Mouse (Mus musculus) midbrain, embryonic 10.5 days (tissue): ENCODE measurements around the gene Plekhg3. TPM values are rescaled to one million over a fixed set of nuclear protein-coding genes. Genes with fewer than 3 reads are reported as not detected.
A peak's percentile ranks its signal among the peaks of the same experiment; 100 is the strongest.

Experiments
- DNase-seq: peaks from one replicate; pipeline ENCODE4 v3.0.0-alpha.2; 2017; ENCODE audit warnings: low spot score
- H3K27ac ChIP-seq: fragments of 300-500 bp; sonication (generic); replicated peaks from 2 replicates; pipeline ENCODE4 v1.5.1; 2016; ENCODE audit warnings: mild to moderate bottlenecking
- H3K27me3 ChIP-seq: fragments of 300-500 bp; sonication (generic); 2 replicates; pipeline ENCODE4 v1.6.1; 2016; ENCODE audit warnings: low read depth, mild to moderate bottlenecking; ENCODE audit not compliant: poor library complexity, severe bottlenecking
- H3K36me3 ChIP-seq: fragments of 300-500 bp; sonication (generic); 2 replicates; pipeline ENCODE4 v1.6.1; 2016; ENCODE audit warnings: mild to moderate bottlenecking, moderate library complexity
- H3K4me1 ChIP-seq: fragments of 300-500 bp; sonication (generic); 2 replicates; pipeline ENCODE4 v1.6.1; 2016
- H3K4me3 ChIP-seq: fragments of 300-500 bp; sonication (generic); 2 replicates; pipeline ENCODE4 v1.5.1; 2016; ENCODE audit warnings: mild to moderate bottlenecking, moderate library complexity
- H3K9me3 ChIP-seq: fragments of 300-500 bp; sonication (generic); replicated peaks from 2 replicates; pipeline ENCODE4 v1.6.1; 2016; ENCODE audit warnings: mild to moderate bottlenecking
- WGBS: fragments of 180-500 bp; shearing (Covaris S2); methylation state at CpG from one replicate; pipeline ENCODE4 v1.1.7; 2016; 5-methylcytosine and 5-hydroxymethylcytosine counted together
- polyA plus RNA-seq: library from polyadenylated mRNA; unstranded; fragments of >200 nt; fragmentation: Nextera tagmentation; extraction: Ambion mirVana; gene quantifications from 2 replicates; pipeline ENCODE4 v1.2.1, GENCODE M21; 2016

Plekhg3 gene
- polyA plus RNA-seq, 1 experiment from 2014 or later = 1.5 TPM

- Histone ChIP-seq H3K4me1 (peaks cover 39% of the 10 kb centered on the region), H3K27ac (no peak overlapping the region; the same call in 1 of the 2 replicates), H3K36me3 (no peaks in the 10 kb centered on the region), H3K27me3 (peaks cover 46% of the 10 kb centered on the region), H3K4me3 (no peak overlapping the region), H3K9me3 (no peaks in the 10 kb centered on the region)
- 58% methylated on average over 15 of the region's 15 CpGs for WGBS
- DNase-seq = no peak
Observed at GRCm38 (mm10) chr12:76545786-76546370, 15.2 kb downstream of the Plekhg3 start.

- Histone ChIP-seq H3K27ac (peak overlapping the region; percentile 30; the same call in 1 of the 2 replicates), H3K36me3 (no peaks in the 10 kb centered on the region), H3K9me3 (no peaks in the 10 kb centered on the region), H3K4me3 (peak overlapping the region; percentile 33), H3K4me1 (peaks cover 39% of the 10 kb centered on the region), H3K27me3 (peaks cover 46% of the 10 kb centered on the region)
- 4% methylated on average over 28 of the region's 28 CpGs for WGBS
- DNase-seq = peak; percentile 53
Observed at GRCm38 (mm10) chr12:76546383-76547276, 15.9 kb downstream of the Plekhg3 start.

- no peaks in the 10 kb centered on the region for H3K9me3 ChIP-seq
- H3K4me1 ChIP-seq = peaks cover 39% of the 10 kb centered on the region
- no peaks in the 10 kb centered on the region for H3K36me3 ChIP-seq
- peak; percentile 25 for DNase-seq
- 24% methylated on average over 13 of the region's 13 CpGs for WGBS
- H3K27me3 ChIP-seq = peaks cover 46% of the 10 kb centered on the region
- no peak overlapping the region for H3K27ac ChIP-seq
- no peak overlapping the region for H3K4me3 ChIP-seq
Observed at GRCm38 (mm10) chr12:76547409-76548081, 16.9 kb downstream of the Plekhg3 start.

GRCm38 (mm10) chr12:76548082-76548423 is 17.4 kb downstream of the Plekhg3 start:
- 24% methylated on average over 7 of the region's 7 CpGs for WGBS

GRCm38 (mm10) chr12:76549203-76549602 is 18.5 kb downstream of the Plekhg3 start:
- Histone ChIP-seq H3K9me3 (no peaks in the 10 kb centered on the region), H3K27me3 (peaks cover 46% of the 10 kb centered on the region), H3K36me3 (no peaks in the 10 kb centered on the region), H3K4me1 (peaks cover 39% of the 10 kb centered on the region), H3K27ac (no peak overlapping the region), H3K4me3 (no peak overlapping the region)
- WGBS = 73% methylated on average over 3 of the region's 3 CpGs
- DNase-seq = no peak

More at GRCm38 (mm10) chr12:76548082-76548423, 17.4 kb downstream of the Plekhg3 start:
- Histone ChIP-seq H3K4me1 (peaks cover 39% of the 10 kb centered on the region), H3K4me3 (no peak overlapping the region), H3K27ac (no peak overlapping the region), H3K36me3 (no peaks in the 10 kb centered on the region), H3K27me3 (peaks cover 46% of the 10 kb centered on the region), H3K9me3 (no peaks in the 10 kb centered on the region)
- no peak for DNase-seq

- H3K36me3 ChIP-seq = no peaks in the 10 kb centered on the region
- H3K27ac ChIP-seq = no peak overlapping the region
- no peak for DNase-seq
- WGBS = 89% methylated on average over 8 of the region's 8 CpGs
- no peak overlapping the region for H3K4me3 ChIP-seq
- peaks cover 18% of the 10 kb centered on the region for H3K27me3 ChIP-seq
- H3K4me1 ChIP-seq = peaks cover 36% of the 10 kb centered on the region
- no peaks in the 10 kb centered on the region for H3K9me3 ChIP-seq
Observed at GRCm38 (mm10) chr12:76552321-76552720, 21.6 kb downstream of the Plekhg3 start.

- Histone ChIP-seq H3K9me3 (no peaks in the 10 kb centered on the region), H3K4me1 (peaks cover 32% of the 10 kb centered on the region), H3K27me3 (peaks cover 12% of the 10 kb centered on the region), H3K27ac (no peak overlapping the region), H3K36me3 (no peaks in the 10 kb centered on the region), H3K4me3 (no peak overlapping the region)
- no peak for DNase-seq
- 87% methylated on average over 4 of the region's 4 CpGs for WGBS
Observed at GRCm38 (mm10) chr12:76552958-76553357, 22.3 kb downstream of the Plekhg3 start.

- H3K4me3 ChIP-seq = no peak overlapping the region
- H3K27me3 ChIP-seq = peaks cover 2% of the 10 kb centered on the region
- H3K4me1 ChIP-seq = peaks cover 26% of the 10 kb centered on the region
- no peaks in the 10 kb centered on the region for H3K36me3 ChIP-seq
- no peak for DNase-seq
- H3K9me3 ChIP-seq = no peaks in the 10 kb centered on the region
- no peak overlapping the region for H3K27ac ChIP-seq
- WGBS = 74% methylated on average over 7 of the region's 7 CpGs
Observed at GRCm38 (mm10) chr12:76553917-76554316, 23.2 kb downstream of the Plekhg3 start.

- H3K27me3 ChIP-seq = no peaks in the 10 kb centered on the region
- H3K27ac ChIP-seq = no peak overlapping the region
- DNase-seq = no peak
- no peak overlapping the region for H3K4me3 ChIP-seq
- peaks cover 21% of the 10 kb centered on the region for H3K4me1 ChIP-seq
- 79% methylated on average over 3 of the region's 3 CpGs for WGBS
- no peaks in the 10 kb centered on the region for H3K9me3 ChIP-seq
- H3K36me3 ChIP-seq = no peaks in the 10 kb centered on the region
Observed at GRCm38 (mm10) chr12:76554392-76554791, 23.7 kb downstream of the Plekhg3 start.

GRCm38 (mm10) chr12:76554871-76555386 is 24.2 kb downstream of the Plekhg3 start:
- peaks cover 18% of the 10 kb centered on the region for H3K4me1 ChIP-seq
- WGBS = 92% methylated on average over 3 of the region's 3 CpGs
- H3K36me3 ChIP-seq = no peaks in the 10 kb centered on the region
- no peak for DNase-seq
- H3K27me3 ChIP-seq = no peaks in the 10 kb centered on the region
- no peak overlapping the region for H3K4me3 ChIP-seq
- H3K27ac ChIP-seq = no peak overlapping the region
- no peaks in the 10 kb centered on the region for H3K9me3 ChIP-seq

GRCm38 (mm10) chr12:76556187-76556586 is 25.5 kb downstream of the Plekhg3 start:
- peaks cover 18% of the 10 kb centered on the region for H3K4me1 ChIP-seq
- H3K27me3 ChIP-seq = no peaks in the 10 kb centered on the region
- H3K27ac ChIP-seq = 0 out of 2 replicates have a peak overlapping the region, but pooled peaks have one; percentile 5
- H3K36me3 ChIP-seq = no peaks in the 10 kb centered on the region
- no peak for DNase-seq
- no peaks in the 10 kb centered on the region for H3K9me3 ChIP-seq
- no peak overlapping the region for H3K4me3 ChIP-seq
- 73% methylated on average over 7 of the region's 7 CpGs for WGBS

- H3K27ac ChIP-seq = peak overlapping the region; percentile 5; the same call in 1 of the 2 replicates
- H3K27me3 ChIP-seq = no peaks in the 10 kb centered on the region
- H3K36me3 ChIP-seq = no peaks in the 10 kb centered on the region
- H3K9me3 ChIP-seq = no peaks in the 10 kb centered on the region
- DNase-seq = no peak
- peaks cover 18% of the 10 kb centered on the region for H3K4me1 ChIP-seq
- no peak overlapping the region for H3K4me3 ChIP-seq
- WGBS = 13% methylated on average over 6 of the region's 6 CpGs
Observed at GRCm38 (mm10) chr12:76556745-76557389, 26.2 kb downstream of the Plekhg3 start.
